Mouse (Mus musculus) testis, adult 2 months (tissue): ENCODE data around the gene Lrrc75b.

Experiments
- CTCF ChIP-seq: fragments of 200-500 bp; IDR thresholded peaks from 2 replicates; pipeline ENCODE4 v1.5.1; 2012; ENCODE audit warnings: low read depth, mild to moderate bottlenecking, inconsistent platforms, low read length, moderate library complexity; ENCODE audit not compliant: control insufficient read depth, insufficient read depth, insufficient replicate concordance
- POLR2A ChIP-seq: fragments of 200-500 bp; IDR thresholded peaks from 2 replicates; pipeline ENCODE4 v1.6.1; 2012; ENCODE audit warnings: low read depth, mild to moderate bottlenecking, inconsistent platforms, low read length, moderate library complexity; ENCODE audit not compliant: control insufficient read depth

- TF ChIP-seq POLR2A (no peak), CTCF (no peak)
These were observed 972 bp downstream of the Lrrc75b start for GRCm38 (mm10) chr10:75559041-75559675.
